Mouse (Mus musculus): ENCODE measurements around the gene Lrtm1. TPM values are rescaled to one million over a fixed set of nuclear protein-coding genes. Genes with fewer than 3 reads are reported as not detected.

The Lrtm1 gene
- polyA plus RNA-seq, 1 experiment: not detected

DNA sequence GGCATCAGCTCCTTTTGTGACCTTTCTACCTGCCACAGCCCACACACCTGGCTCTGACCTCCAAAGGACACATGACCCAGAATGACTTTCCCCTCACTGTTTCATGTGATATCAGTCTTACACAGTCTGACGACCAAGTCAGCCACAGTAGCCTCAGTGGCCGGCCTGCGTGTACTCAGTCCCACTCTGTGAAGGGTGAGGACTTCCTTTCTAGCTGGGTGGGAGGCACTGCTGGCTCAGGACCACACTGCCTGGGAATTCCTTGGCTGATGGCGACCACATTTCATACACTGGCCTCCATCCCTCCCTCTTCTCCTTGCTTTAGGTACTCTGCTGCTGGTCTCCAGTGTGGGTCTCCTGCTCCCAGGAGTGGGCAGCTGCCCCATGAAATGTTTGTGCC lies 3.3 kb downstream of the Lrtm1 start:
- TF ChIP-seq CTCF (IDR thresholded peaks at IDR 0.05; ENCODE audit: extremely low read depth, insufficient read length, insufficient replicate concordance, low read depth, low read length): no peak
- no peak for TF ChIP-seq POLR2A (IDR thresholded peaks at IDR 0.05; ENCODE audit: low read depth, low read length)
- Histone ChIP-seq H3K27me3 (ENCODE audit: control insufficient read depth, insufficient read depth, low read length) (no peaks in the 10 kb centered on the region), H3K27ac (ENCODE audit: insufficient read depth, low read depth, low read length) (no peak overlapping the region), H3K36me3 (ENCODE audit: control insufficient read depth, insufficient read depth, low read length) (no peaks in the 10 kb centered on the region), H3K4me1 (ENCODE audit: control insufficient read depth, insufficient read depth, insufficient read length, low read length) (no peaks in the 10 kb centered on the region), H3K4me3 (ENCODE audit: low read depth, low read length) (no peak overlapping the region)
- WGBS: 70% methylated on average over 4 of the region's 4 CpGs

DNA sequence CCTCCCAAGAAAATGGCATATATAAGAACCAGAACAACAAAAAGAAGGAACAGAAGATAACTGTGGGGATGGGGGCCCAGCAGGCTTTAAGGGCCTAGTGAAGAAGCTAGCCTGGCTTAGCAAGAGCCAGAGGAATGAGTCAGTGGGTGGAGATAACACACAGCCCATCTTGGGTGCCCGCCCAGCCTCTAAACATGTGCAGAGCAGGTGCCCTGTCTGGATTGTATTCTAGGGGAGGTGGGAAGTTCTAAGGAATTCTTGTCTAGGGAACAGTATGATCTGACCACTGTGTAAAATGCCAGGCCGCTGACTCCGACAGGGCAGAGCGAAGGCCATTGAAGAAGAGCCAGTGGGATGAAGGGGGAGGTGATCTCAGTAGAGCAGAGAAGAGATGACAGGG lies 5.2 kb downstream of the Lrtm1 start:
- 95% methylated on average over 4 of the region's 4 CpGs for WGBS
- Histone ChIP-seq H3K4me1 (ENCODE audit: control insufficient read depth, insufficient read depth, insufficient read length, low read length) (no peaks in the 10 kb centered on the region), H3K4me3 (ENCODE audit: low read depth, low read length) (no peak overlapping the region), H3K27me3 (ENCODE audit: control insufficient read depth, insufficient read depth, low read length) (no peaks in the 10 kb centered on the region), H3K36me3 (ENCODE audit: control insufficient read depth, insufficient read depth, low read length) (no peaks in the 10 kb centered on the region), H3K27ac (ENCODE audit: insufficient read depth, low read depth, low read length) (no peak overlapping the region)
- TF ChIP-seq CTCF (IDR thresholded peaks at IDR 0.05; ENCODE audit: extremely low read depth, insufficient read length, insufficient replicate concordance, low read depth, low read length) (no peak), POLR2A (IDR thresholded peaks at IDR 0.05; ENCODE audit: low read depth, low read length) (no peak)

DNA sequence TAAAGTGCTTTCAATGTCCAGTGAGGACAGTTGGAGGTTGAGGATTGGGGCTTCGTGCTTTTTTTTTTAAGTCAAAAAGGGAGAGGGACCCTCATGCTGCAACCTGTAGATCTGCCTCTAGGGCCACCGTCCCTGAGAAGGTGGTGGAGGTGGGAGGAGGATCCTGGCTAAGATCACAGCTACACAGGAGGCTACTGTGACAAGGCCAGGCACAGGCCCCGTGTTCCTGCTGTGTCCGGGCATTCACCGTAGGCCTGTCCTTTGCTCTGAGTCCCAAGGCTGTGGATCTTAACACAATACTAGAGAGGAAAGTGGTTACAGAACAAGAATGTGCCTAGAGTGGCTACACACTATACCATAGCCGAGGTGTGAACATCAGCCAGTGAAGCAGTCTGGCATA lies 7.3 kb downstream of the Lrtm1 start:
- TF ChIP-seq POLR2A (IDR thresholded peaks at IDR 0.05; ENCODE audit: low read depth, low read length) (no peak), CTCF (IDR thresholded peaks at IDR 0.05; ENCODE audit: extremely low read depth, insufficient read length, insufficient replicate concordance, low read depth, low read length) (no peak)
- 77% methylated on average over 6 of the region's 6 CpGs for WGBS
- H3K4me1 ChIP-seq (ENCODE audit: control insufficient read depth, insufficient read depth, insufficient read length, low read length): no peaks in the 10 kb centered on the region
- no peaks in the 10 kb centered on the region for H3K36me3 ChIP-seq (ENCODE audit: control insufficient read depth, insufficient read depth, low read length)
- H3K27ac ChIP-seq (ENCODE audit: insufficient read depth, low read depth, low read length): no peak overlapping the region
- H3K4me3 ChIP-seq (ENCODE audit: low read depth, low read length): no peak overlapping the region
- no peaks in the 10 kb centered on the region for H3K27me3 ChIP-seq (ENCODE audit: control insufficient read depth, insufficient read depth, low read length)

- no peak overlapping the region for H3K27ac ChIP-seq (ENCODE audit: insufficient read depth, low read depth, low read length)
- TF ChIP-seq CTCF (IDR thresholded peaks at IDR 0.05; ENCODE audit: extremely low read depth, insufficient read length, insufficient replicate concordance, low read depth, low read length) (no peak), POLR2A (IDR thresholded peaks at IDR 0.05; ENCODE audit: low read depth, low read length) (no peak)
- no peaks in the 10 kb centered on the region for H3K27me3 ChIP-seq (ENCODE audit: control insufficient read depth, insufficient read depth, low read length)
Observed at GRCm38 (mm10) chr14:29027276-29027675, 9.3 kb downstream of the Lrtm1 start.

DNA sequence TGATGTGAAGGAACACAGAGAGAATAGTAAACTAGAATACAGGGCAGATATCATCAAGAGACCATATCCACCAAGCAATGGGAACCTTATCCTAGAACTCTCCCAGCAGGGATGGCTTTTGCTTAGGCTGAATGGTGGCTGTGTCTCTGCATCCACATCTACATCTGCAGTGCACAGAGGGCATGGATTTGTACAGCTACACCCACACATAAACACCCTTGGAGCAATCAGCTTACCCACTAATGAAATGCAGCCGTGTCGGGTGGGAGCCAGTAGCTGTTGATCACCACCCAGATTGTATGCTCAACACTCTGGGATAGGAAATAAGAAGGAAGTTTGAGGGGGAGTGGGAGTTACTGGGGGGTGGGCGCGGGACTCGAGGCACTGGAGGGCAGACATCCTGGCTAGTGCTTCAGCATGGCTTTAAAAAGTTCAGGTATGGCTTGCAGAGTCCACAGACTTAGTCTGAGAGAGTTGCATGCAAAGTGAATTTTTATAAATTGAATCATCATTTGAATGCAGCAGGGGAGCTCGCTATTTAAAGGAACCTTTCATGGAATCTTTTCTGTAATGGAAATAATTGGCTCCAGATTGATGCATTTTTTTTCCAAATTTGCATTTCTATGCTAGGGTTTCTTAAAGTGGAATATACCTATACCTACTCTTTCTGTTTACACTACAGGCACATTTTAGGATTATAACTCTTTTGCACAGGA lies 10.5 kb downstream of the Lrtm1 start:
- Histone ChIP-seq H3K27ac (ENCODE audit: insufficient read depth, low read depth, low read length) (no peak overlapping the region), H3K4me3 (ENCODE audit: low read depth, low read length) (no peak overlapping the region), H3K4me1 (ENCODE audit: control insufficient read depth, insufficient read depth, insufficient read length, low read length) (no peaks in the 10 kb centered on the region), H3K36me3 (ENCODE audit: control insufficient read depth, insufficient read depth, low read length) (no peaks in the 10 kb centered on the region), H3K27me3 (ENCODE audit: control insufficient read depth, insufficient read depth, low read length) (no peaks in the 10 kb centered on the region)
- no peak for TF ChIP-seq CTCF (IDR thresholded peaks at IDR 0.05; ENCODE audit: extremely low read depth, insufficient read length, insufficient replicate concordance, low read depth, low read length)
- no peak for TF ChIP-seq POLR2A (IDR thresholded peaks at IDR 0.05; ENCODE audit: low read depth, low read length)
- WGBS: 84% methylated on average over 6 of the region's 6 CpGs

More at GRCm38 (mm10) chr14:29027276-29027675, 9.3 kb downstream of the Lrtm1 start:
- Histone ChIP-seq H3K4me1 (ENCODE audit: control insufficient read depth, insufficient read depth, insufficient read length, low read length) (no peaks in the 10 kb centered on the region), H3K4me3 (ENCODE audit: low read depth, low read length) (no peak overlapping the region), H3K36me3 (ENCODE audit: control insufficient read depth, insufficient read depth, low read length) (no peaks in the 10 kb centered on the region)
- 80% methylated on average over 5 of the region's 5 CpGs for WGBS

GRCm38 (mm10) chr14:29029107-29029469 lies 11.1 kb downstream of the Lrtm1 start:
- Histone ChIP-seq H3K4me3 (ENCODE audit: low read depth, low read length) (no peak overlapping the region), H3K36me3 (ENCODE audit: control insufficient read depth, insufficient read depth, low read length) (no peaks in the 10 kb centered on the region), H3K27me3 (ENCODE audit: control insufficient read depth, insufficient read depth, low read length) (no peaks in the 10 kb centered on the region), H3K4me1 (ENCODE audit: control insufficient read depth, insufficient read depth, insufficient read length, low read length) (no peaks in the 10 kb centered on the region), H3K27ac (ENCODE audit: insufficient read depth, low read depth, low read length) (no peak overlapping the region)
- 86% methylated on average over 2 of the region's 2 CpGs for WGBS
- TF ChIP-seq POLR2A (IDR thresholded peaks at IDR 0.05; ENCODE audit: low read depth, low read length) (no peak), CTCF (IDR thresholded peaks at IDR 0.05; ENCODE audit: extremely low read depth, insufficient read length, insufficient replicate concordance, low read depth, low read length) (no peak)

DNA sequence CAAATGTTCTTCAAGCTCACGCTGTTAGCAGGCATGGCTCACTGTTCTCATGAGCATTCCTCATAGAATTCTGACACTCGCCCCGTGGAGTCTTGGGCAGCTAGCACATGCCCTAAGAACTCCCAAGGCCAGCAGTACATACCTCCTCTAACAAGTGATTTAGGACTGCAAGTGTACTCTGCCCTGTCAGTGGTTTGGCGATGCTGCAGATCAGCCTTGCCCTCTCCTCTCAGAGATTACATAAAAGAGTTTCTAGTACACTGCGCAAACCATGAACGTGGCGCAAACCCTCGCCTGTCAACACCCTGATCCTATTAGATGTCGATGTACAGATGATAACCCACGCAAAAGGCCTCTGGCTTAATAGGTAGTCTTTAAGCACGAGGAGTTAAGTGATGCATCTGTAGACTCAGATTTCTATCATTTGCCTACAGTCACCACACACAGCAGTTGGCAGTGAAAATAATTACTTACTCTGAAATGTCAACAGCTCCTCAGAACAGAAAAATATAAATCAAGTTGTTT lies 11.9 kb downstream of the Lrtm1 start:
- Histone ChIP-seq H3K4me3 (ENCODE audit: low read depth, low read length) (no peak overlapping the region), H3K27me3 (ENCODE audit: control insufficient read depth, insufficient read depth, low read length) (no peaks in the 10 kb centered on the region), H3K36me3 (ENCODE audit: control insufficient read depth, insufficient read depth, low read length) (no peaks in the 10 kb centered on the region), H3K27ac (ENCODE audit: insufficient read depth, low read depth, low read length) (no peak overlapping the region), H3K4me1 (ENCODE audit: control insufficient read depth, insufficient read depth, insufficient read length, low read length) (no peaks in the 10 kb centered on the region)
- 80% methylated on average over 11 of the region's 11 CpGs for WGBS
- TF ChIP-seq POLR2A (IDR thresholded peaks at IDR 0.05; ENCODE audit: low read depth, low read length): no peak
- TF ChIP-seq CTCF (IDR thresholded peaks at IDR 0.05; ENCODE audit: extremely low read depth, insufficient read length, insufficient replicate concordance, low read depth, low read length): no peak
